Mouse (Mus musculus): Measurements from ENCODE around the gene Sync. TPM values are rescaled to one million over a fixed set of nuclear protein-coding genes. Genes with fewer than 3 reads are reported as not detected.

Sync gene
- total and polyA plus RNA-seq, 3 experiments: 0.16 TPM; not detected in 2

- Histone ChIP-seq H3K27ac (ENCODE audit: insufficient read depth, low read depth) (no peak overlapping the region), H3K9ac (ENCODE audit: insufficient read depth, low read depth) (no peak overlapping the region), H3K79me2 (replicated peaks; ENCODE audit: control insufficient read depth, extremely low read depth, insufficient read depth, poor library complexity, severe bottlenecking) (no peaks in the 10 kb centered on the region), H3K27me3 (replicated peaks) (no peaks in the 10 kb centered on the region), H3K9me3 (replicated peaks; ENCODE audit: low read length) (no peaks in the 10 kb centered on the region), H3K36me3 (replicated peaks in 1 of 2; ENCODE audit: control insufficient read depth in 1 of 2, insufficient read depth in 1 of 2, low read length in 1 of 2) (no peaks in the 10 kb centered on the region), H3K4me2 (ENCODE audit: insufficient read depth, low read depth, poor library complexity, severe bottlenecking) (peak overlapping the region; percentile 43; the same call in 1 of the 2 replicates), H3K4me3 (replicated peaks in 1 of 3; ENCODE audit: low read depth in 2 of 3, low read length in 2 of 3, poor library complexity in 1 of 3) (peak overlapping the region in 1 of 3 experiments; percentile 17), H3K4me1 (ENCODE audit: control insufficient read depth in 1 of 2, insufficient read depth in 2 of 2) (peaks cover 21 to 46% of the 10 kb centered on the region in 2 experiments)
- dilution Hi-C loops (cut with MboI; ENCODE audit: extremely low pct_ligation_motif_present, extremely low pct_unique_long_range_greater_than_20kb, low sequenced_read_pairs) (no loop called here), in situ Hi-C loops (cut with MboI; ENCODE audit: low pct_ligation_motif_present, low pct_unique_long_range_greater_than_20kb, low sequenced_read_pairs) (no loop called here)
- no peak for TF ChIP-seq E2F4 (IDR thresholded peaks at IDR 0.05; ENCODE audit: insufficient replicate concordance, low read depth, low read length)
- no peak for TF ChIP-seq PAX5 (IDR thresholded peaks at IDR 0.05; ENCODE audit: low read length)
- TF ChIP-seq MAX (IDR thresholded peaks at IDR 0.05; ENCODE audit: low read length): peak; percentile 87
- no peak for TF ChIP-seq ZKSCAN1 (IDR thresholded peaks at IDR 0.05; ENCODE audit: borderline replicate concordance, low read depth, low read length)
- no peak for TF ChIP-seq ZC3H11A (IDR thresholded peaks at IDR 0.05; ENCODE audit: low read depth, low read length)
- TF ChIP-seq ZNF384 (IDR thresholded peaks at IDR 0.05; ENCODE audit: low read depth, low read length): no peak
- no peak; the same call in 1 of the 2 replicates for TF ChIP-seq POLR2A (IDR thresholded peaks at IDR 0.05; ENCODE audit: low read depth, low read length)
- peak; percentile 59 for TF ChIP-seq EP300 (IDR thresholded peaks at IDR 0.05; ENCODE audit: low read length)
- 0 out of 2 replicates have a peak, but pooled peaks have one; percentile 16 for TF ChIP-seq TBP (conservative IDR thresholded peaks at IDR 0.05; ENCODE audit: low read depth, low read length)
- TF ChIP-seq CHD2 (IDR thresholded peaks at IDR 0.05; ENCODE audit: low read length): peak; percentile 50; the same call in 1 of the 2 replicates
- TF ChIP-seq SMC3 (IDR thresholded peaks at IDR 0.05; ENCODE audit: low read depth, low read length): no peak
- TF ChIP-seq SIN3A (IDR thresholded peaks at IDR 0.05; ENCODE audit: low read length): peak; percentile 40; the same call in 1 of the 2 replicates
- peak; percentile 79 for TF ChIP-seq MAFK (IDR thresholded peaks at IDR 0.05; ENCODE audit: insufficient replicate concordance, low read length)
- TF ChIP-seq JUN (IDR thresholded peaks at IDR 0.05; ENCODE audit: insufficient read depth, low read depth, low read length): no peak
- peak; percentile 55 for TF ChIP-seq TCF12 (IDR thresholded peaks at IDR 0.05; ENCODE audit: low read depth, low read length)
- TF ChIP-seq ZMIZ1 (IDR thresholded peaks at IDR 0.05; ENCODE audit: low read depth, low read length): no peak
- peak; percentile 69 for TF ChIP-seq ETS1 (conservative IDR thresholded peaks at IDR 0.05; ENCODE audit: low read depth, low read length)
- TF ChIP-seq BHLHE40 (IDR thresholded peaks at IDR 0.05; ENCODE audit: low read depth, low read length): peak; percentile 35; the same call in 1 of the 2 replicates
- peak; percentile 71; the same call in 1 of the 2 replicates for TF ChIP-seq MXI1 (IDR thresholded peaks at IDR 0.05; ENCODE audit: low read depth, low read length)
- peak; percentile 75 for DNase-seq (ENCODE audit: extremely low read depth)
Observed at GRCm38 (mm10) chr4:129263225-129264021, 24.0 kb upstream of the Sync start.

GRCm38 (mm10) chr4:129266191-129266590, 21.2 kb upstream of the Sync start:
- H3K27me3 ChIP-seq (replicated peaks): no peaks in the 10 kb centered on the region
- peaks cover 20 to 30% of the 10 kb centered on the region in 2 experiments for H3K4me1 ChIP-seq (ENCODE audit: control insufficient read depth in 1 of 2, insufficient read depth in 2 of 2)
- no peak overlapping the region for H3K4me2 ChIP-seq (ENCODE audit: insufficient read depth, low read depth, poor library complexity, severe bottlenecking)
- dilution Hi-C loops (cut with MboI; ENCODE audit: extremely low pct_ligation_motif_present, extremely low pct_unique_long_range_greater_than_20kb, low sequenced_read_pairs) (no loop called here), in situ Hi-C loops (cut with MboI; ENCODE audit: low pct_ligation_motif_present, low pct_unique_long_range_greater_than_20kb, low sequenced_read_pairs) (no loop called here)
- H3K36me3 ChIP-seq (replicated peaks in 1 of 2; ENCODE audit: control insufficient read depth in 1 of 2, insufficient read depth in 1 of 2, low read length in 1 of 2): no peaks in the 10 kb centered on the region
- H3K9me3 ChIP-seq (replicated peaks; ENCODE audit: low read length): no peaks in the 10 kb centered on the region
- TF ChIP-seq E2F4 (IDR thresholded peaks at IDR 0.05; ENCODE audit: insufficient replicate concordance, low read depth, low read length) (no peak), KAT2A (IDR thresholded peaks at IDR 0.05; ENCODE audit: insufficient replicate concordance, low read length) (no peak), SMC3 (IDR thresholded peaks at IDR 0.05; ENCODE audit: low read depth, low read length) (no peak), ZC3H11A (IDR thresholded peaks at IDR 0.05; ENCODE audit: low read depth, low read length) (no peak), PAX5 (IDR thresholded peaks at IDR 0.05; ENCODE audit: low read length) (no peak), MYC (IDR thresholded peaks at IDR 0.05; ENCODE audit: low read depth, low read length) (no peak), CHD2 (IDR thresholded peaks at IDR 0.05; ENCODE audit: low read length) (no peak)
- no peak overlapping the region for H3K9ac ChIP-seq (ENCODE audit: insufficient read depth, low read depth)
- H3K4me3 ChIP-seq (replicated peaks in 1 of 3; ENCODE audit: low read depth in 2 of 3, low read length in 2 of 3, poor library complexity in 1 of 3): no peak overlapping the region
- H3K27ac ChIP-seq (ENCODE audit: insufficient read depth, low read depth): no peak overlapping the region
- H3K79me2 ChIP-seq (replicated peaks; ENCODE audit: control insufficient read depth, extremely low read depth, insufficient read depth, poor library complexity, severe bottlenecking): no peaks in the 10 kb centered on the region
- no peak for DNase-seq (ENCODE audit: extremely low read depth)

Measured in CH12.LX (cell line).